Mouse (Mus musculus): ENCODE measurements at regions not wholly inside any gene's neighbourhood (a gene's known extent, or its start where the extent isn't known, plus 50 kb on each side); places are given as distances from the start of the nearest gene placed in this dataset.
"Not testable (repeated sequence)": the region's sequence is repeated elsewhere in the genome, so short reads cannot be mapped to it uniquely, and the experiment has no call there.

DNA sequence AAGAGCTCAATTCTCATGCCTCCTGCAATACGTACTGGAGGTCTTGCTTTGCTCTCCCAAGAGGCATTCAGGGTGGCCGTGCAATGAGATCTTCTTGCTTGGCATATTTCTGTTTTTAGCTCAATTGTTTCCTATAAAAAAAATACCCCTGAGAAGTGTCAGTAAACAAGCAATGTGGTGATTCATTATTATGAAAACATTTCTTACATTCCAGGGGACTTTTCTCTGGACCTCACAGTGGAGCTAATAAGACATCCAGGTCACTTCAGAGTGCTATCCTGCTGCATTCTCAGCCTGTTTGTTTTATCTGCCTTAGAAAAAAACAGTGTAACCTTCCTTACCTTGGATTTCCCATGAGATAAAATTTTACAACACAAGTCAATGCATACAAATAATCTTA lies 532.0 kb downstream of the Dad1 start:
- DNase-seq (ENCODE audit: low spot score in 2 of 2), result not testable (repeated sequence)

DNA sequence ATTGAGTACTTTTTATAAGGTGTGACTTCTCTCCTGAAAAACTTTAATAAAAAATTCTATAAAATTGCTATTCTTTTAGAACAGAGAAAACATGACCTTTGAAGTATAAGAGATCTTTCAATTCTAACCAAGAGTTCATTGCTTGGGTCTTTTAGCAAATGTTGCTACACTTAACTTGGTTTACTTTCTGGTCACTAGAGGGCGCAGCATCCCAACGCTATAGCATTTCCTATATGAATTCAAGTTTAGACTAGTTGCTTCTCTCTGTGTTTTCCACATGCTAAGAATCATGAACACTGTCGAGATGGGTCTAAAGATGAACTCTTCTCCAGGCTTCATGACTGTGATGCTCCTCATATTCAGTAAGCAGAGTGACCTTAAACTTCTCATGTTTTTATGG lies 544.3 kb downstream of the Dad1 start:
- DNase-seq (ENCODE audit: low spot score in 2 of 2), result not testable (repeated sequence)

DNA sequence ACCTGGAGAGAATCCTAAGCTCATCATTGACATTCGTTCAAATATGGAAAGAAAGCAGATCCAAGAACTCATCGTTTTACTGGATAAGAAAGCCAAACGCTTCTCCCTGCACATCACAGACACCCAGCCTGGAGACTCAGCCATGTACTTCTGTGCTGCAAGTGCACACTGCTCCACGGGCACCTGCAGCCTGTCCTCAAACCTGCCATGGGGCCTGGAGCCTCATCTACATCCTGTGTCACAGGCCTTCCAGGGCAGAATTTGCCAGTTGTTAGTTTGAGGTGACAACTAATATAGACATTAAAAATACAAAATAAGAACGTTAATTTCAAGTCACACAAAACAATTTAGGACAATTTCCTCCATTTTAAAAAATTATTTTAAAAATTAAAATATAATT lies 549.6 kb downstream of the Dad1 start:
- DNase-seq (ENCODE audit: low spot score in 2 of 2), result not testable (repeated sequence)

DNA sequence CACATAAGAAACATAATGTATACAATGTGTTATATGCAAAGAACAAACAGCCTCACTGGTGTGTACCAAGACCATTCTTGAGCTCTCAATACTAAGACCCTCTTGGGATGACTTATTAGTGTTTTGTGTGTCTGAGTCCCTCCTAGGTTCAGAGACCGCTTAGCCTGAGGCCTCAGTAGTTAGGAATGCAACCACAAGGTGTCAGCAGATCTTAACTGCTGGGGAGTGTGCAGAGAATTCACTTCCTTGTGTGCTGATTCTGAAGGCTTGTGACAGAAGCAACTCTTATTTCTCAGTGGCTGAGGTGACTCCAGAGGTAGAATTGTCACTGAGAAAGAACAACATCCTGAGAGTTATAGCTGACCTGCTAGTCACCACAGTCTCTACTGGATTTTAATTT lies 550.3 kb downstream of the Dad1 start:
- not testable (repeated sequence) for DNase-seq (ENCODE audit: low spot score in 2 of 2)

DNA sequence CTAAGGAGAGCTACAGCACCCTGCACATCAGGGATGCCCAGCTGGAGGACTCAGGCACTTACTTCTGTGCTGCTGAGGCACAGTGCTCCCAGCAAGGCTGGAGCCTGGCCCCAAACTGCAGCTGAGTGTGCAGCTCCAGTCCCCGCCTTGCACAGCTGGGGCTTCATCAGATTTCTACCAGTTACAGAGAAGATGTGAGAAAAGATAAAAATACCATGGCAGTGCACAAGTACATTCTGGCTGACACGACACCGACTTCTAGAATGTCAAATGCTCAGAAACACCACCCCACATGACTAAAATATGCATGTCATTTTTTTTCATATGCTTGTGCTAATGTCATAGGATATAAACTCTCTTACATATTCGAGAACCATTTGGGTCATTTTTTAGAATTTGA lies 569.8 kb downstream of the Dad1 start:
- DNase-seq (ENCODE audit: low spot score in 2 of 2), result not testable (repeated sequence)

- not testable (repeated sequence) for DNase-seq (ENCODE audit: low spot score in 2 of 2)
These were observed 570.4 kb downstream of the Dad1 start for GRCm38 (mm10) chr14:53683361-53684015.

- DNase-seq (ENCODE audit: low spot score in 2 of 2), result not testable (repeated sequence)
These were observed 571.2 kb downstream of the Dad1 start for GRCm38 (mm10) chr14:53682679-53683078.

- not testable (repeated sequence) for DNase-seq (ENCODE audit: low spot score in 2 of 2)
These were observed 572.6 kb downstream of the Dad1 start for GRCm38 (mm10) chr14:53681320-53681719.

DNA sequence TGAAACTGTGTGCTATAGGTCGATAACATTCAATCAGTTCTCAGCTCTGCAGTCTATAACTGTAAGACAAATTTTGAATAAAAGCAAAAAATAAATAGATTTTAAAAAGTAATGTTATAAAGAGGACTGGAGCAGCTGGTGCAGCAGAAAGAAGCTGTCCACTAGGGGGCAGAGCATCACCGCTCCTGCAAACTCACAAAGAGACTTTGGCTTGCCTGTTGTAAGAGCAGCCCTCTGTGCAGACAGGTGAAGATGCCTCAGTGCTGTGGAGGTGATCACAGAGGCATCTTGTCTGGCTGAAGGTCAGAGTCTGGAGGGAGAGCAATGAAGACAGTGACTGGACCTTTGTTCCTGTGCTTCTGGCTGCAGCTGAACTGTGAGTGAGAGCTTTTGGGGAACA lies 588.2 kb downstream of the Dad1 start:
- DNase-seq (ENCODE audit: low spot score in 2 of 2), result not testable (repeated sequence)

- not testable (repeated sequence) for DNase-seq (ENCODE audit: low spot score in 2 of 2)
These were observed 591.1 kb downstream of the Dad1 start for GRCm38 (mm10) chr14:53662700-53663355.

GRCm38 (mm10) chr14:53654669-53655068 lies 599.2 kb downstream of the Dad1 start:
- DNase-seq (ENCODE audit: low spot score in 2 of 2), result not testable (repeated sequence)

- DNase-seq (ENCODE audit: low spot score in 2 of 2), result not testable (repeated sequence)
These were observed 602.8 kb downstream of the Dad1 start for GRCm38 (mm10) chr14:53651061-53651460.

DNA sequence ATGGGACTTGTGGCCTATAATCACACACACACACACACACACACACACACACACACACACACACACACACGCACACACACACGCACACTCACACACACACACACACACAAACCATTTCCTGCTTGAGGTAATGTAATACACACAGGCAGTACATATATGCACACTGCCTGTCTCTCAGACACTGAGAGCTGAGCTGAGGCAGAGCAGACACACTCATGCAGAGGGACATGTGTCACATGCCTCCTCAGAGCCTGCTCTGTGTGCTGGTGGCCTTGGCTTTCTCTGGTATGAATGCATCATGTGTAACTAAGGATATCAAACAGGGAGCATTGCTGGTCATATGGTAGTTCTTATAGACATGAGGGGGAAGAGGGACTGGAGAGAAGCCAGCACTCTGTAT lies 604.7 kb downstream of the Dad1 start:
- DNase-seq (ENCODE audit: low spot score in 2 of 2), result not testable (repeated sequence)

DNA sequence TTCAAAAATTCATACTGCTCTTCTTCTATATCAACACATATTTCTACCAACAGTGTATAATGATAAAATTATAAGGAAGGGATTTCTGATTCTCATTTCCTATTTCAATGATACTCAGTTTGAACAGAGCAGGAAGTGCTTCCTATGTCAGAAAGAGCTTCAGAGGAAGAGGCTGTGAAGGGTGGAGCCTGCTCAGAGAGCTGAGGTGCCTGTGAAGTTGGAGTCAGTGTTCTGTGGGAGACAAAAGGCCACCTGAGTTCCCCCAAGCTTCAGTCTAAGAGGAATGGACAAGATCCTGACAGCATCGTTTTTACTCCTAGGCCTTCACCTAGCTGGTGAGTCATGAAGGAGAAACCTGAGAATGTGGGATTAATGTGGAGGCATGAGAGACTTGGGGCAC lies 613.5 kb downstream of the Dad1 start:
- not testable (repeated sequence) for DNase-seq (ENCODE audit: low spot score in 2 of 2)

- not testable (repeated sequence) for DNase-seq (ENCODE audit: low spot score in 2 of 2)
These were observed 616.2 kb downstream of the Dad1 start for GRCm38 (mm10) chr14:53637664-53638063.

DNA sequence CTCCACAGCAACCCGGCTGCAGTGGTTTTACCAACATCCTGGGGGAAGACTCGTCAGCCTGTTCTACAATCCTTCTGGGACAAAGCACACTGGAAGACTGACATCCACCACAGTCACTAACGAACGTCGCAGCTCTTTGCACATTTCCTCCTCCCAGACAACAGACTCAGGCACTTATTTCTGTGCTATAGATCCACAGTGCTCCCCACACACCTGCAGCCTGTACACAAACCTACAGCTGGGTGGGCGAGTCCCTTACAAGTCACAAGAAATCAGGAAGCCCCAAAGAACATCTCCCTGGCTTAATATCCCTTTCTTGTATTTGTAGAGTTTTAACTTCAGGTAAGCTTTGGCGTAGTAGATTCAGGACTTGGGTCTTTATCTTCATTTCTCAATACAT lies 618.7 kb downstream of the Dad1 start:
- DNase-seq (ENCODE audit: low spot score in 2 of 2), result not testable (repeated sequence)

- not testable (repeated sequence) for DNase-seq (ENCODE audit: low spot score in 2 of 2)
These were observed 619.5 kb downstream of the Dad1 start for GRCm38 (mm10) chr14:53634320-53634979.

- not testable (repeated sequence) for DNase-seq (ENCODE audit: low spot score in 2 of 2)
These were observed 620.2 kb downstream of the Dad1 start for GRCm38 (mm10) chr14:53633743-53634142.

- not testable (repeated sequence) for DNase-seq (ENCODE audit: low spot score in 2 of 2)
These were observed 632.5 kb downstream of the Dad1 start for GRCm38 (mm10) chr14:53621376-53621775.

DNA sequence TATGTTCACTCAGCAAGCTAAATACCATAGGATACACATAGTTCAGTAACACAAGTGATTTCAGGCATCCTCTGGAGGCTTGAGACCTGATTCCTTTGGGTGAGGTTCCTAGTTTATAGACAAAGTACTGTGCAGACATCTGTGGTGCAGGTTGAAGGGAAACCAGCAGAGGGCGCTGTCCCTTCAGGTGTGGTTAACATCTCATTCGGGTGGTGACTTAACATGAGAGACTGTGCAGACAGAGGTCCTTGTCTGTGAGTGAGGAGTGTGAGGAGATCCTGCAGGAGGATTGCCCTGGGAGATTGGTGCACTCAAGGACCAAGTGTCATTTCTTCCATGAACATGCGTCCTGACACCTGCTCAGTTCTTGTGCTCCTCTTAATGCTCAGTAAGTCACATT lies 637.8 kb downstream of the Dad1 start:
- DNase-seq (ENCODE audit: low spot score in 2 of 2), result not testable (repeated sequence)

- no peak for DNase-seq (ENCODE audit: low spot score in 2 of 2)
These were observed 639.6 kb downstream of the Dad1 start for GRCm38 (mm10) chr14:53614341-53614740.

- not testable (repeated sequence) for DNase-seq (ENCODE audit: low spot score in 2 of 2)
These were observed 654.6 kb downstream of the Dad1 start for GRCm38 (mm10) chr14:53599299-53599698.

GRCm38 (mm10) chr14:53597287-53597686 lies 656.6 kb downstream of the Dad1 start:
- not testable (repeated sequence) for DNase-seq (ENCODE audit: low spot score in 2 of 2)
